Mouse (Mus musculus) forebrain, embryonic 10.5 days (tissue): Measurements from ENCODE around the gene Vwa8. TPM values are rescaled to one million over a fixed set of nuclear protein-coding genes. Genes with fewer than 3 reads are reported as not detected.

Source experiments
- DNase-seq: peaks from one replicate; pipeline ENCODE4 v3.0.0-alpha.2; 2017; ENCODE audit warnings: low spot score; ENCODE audit errors: extremely low spot score
- H3K27ac ChIP-seq: fragments of 300-500 bp; sonication (generic); 2 replicates; pipeline ENCODE4 v1.5.1; 2016; ENCODE audit warnings: mild to moderate bottlenecking
- H3K27me3 ChIP-seq: fragments of 300-500 bp; sonication (generic); 2 replicates; pipeline ENCODE4 v1.6.1; 2016; ENCODE audit warnings: mild to moderate bottlenecking; ENCODE audit not compliant: poor library complexity, severe bottlenecking
- H3K36me3 ChIP-seq: fragments of 300-500 bp; sonication (generic); replicated peaks from 2 replicates; pipeline ENCODE4 v1.6.1; 2016; ENCODE audit warnings: mild to moderate bottlenecking, moderate library complexity
- H3K4me1 ChIP-seq: fragments of 300-500 bp; sonication (generic); 2 replicates; pipeline ENCODE4 v1.6.1; 2016
- H3K4me3 ChIP-seq: fragments of 300-500 bp; sonication (generic); 2 replicates; pipeline ENCODE4 v1.5.1; 2016; ENCODE audit warnings: mild to moderate bottlenecking, moderate library complexity
- H3K9me3 ChIP-seq: fragments of 300-500 bp; sonication (generic); 2 replicates; pipeline ENCODE4 v1.6.1; 2016; ENCODE audit warnings: mild to moderate bottlenecking, moderate library complexity
- WGBS: fragments of 180-500 bp; shearing (Covaris S2); methylation state at CpG from one replicate; pipeline ENCODE4 v1.1.7; 2016; 5-methylcytosine and 5-hydroxymethylcytosine counted together
- polyA plus RNA-seq: library from polyadenylated mRNA; unstranded; fragments of >200 nt; fragmentation: Nextera tagmentation; extraction: Ambion mirVana; gene quantifications from 2 replicates; pipeline ENCODE4 v1.2.1, GENCODE M21; 2016

Gene Vwa8
- polyA plus RNA-seq, 1 experiment from 2014 or later, result 7.8 TPM

DNA sequence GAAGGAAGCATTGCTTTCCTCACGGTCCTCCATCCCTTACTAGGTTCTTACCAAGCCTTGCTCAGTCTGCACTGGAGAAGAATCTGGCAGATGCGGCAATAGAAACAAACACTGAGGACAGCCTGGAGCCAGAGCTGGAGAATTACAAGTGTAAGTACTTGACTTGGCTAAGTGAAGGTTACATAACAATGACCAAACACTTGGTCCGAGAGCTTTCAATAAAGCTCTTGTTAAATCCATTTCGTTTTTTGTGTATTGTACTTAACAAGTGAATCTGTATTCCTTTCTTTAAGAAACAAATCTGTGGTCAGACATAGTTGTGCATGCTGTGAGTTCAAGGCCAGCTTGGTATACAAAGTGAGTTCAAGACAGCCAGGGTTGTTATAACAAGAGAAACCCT is 169.7 kb downstream of the Vwa8 start:
- no peaks in the 10 kb centered on the region; the same call in 1 of the 2 replicates for H3K36me3 ChIP-seq
- no peaks in the 10 kb centered on the region for H3K9me3 ChIP-seq
- no peaks in the 10 kb centered on the region for H3K27me3 ChIP-seq
- H3K4me1 ChIP-seq, result peaks cover 17% of the 10 kb centered on the region; the same call in 1 of the 2 replicates
- DNase-seq, result no peak
- no peak overlapping the region for H3K4me3 ChIP-seq
- 89% methylated on average over 4 of the region's 4 CpGs for WGBS
- no peak overlapping the region for H3K27ac ChIP-seq

DNA sequence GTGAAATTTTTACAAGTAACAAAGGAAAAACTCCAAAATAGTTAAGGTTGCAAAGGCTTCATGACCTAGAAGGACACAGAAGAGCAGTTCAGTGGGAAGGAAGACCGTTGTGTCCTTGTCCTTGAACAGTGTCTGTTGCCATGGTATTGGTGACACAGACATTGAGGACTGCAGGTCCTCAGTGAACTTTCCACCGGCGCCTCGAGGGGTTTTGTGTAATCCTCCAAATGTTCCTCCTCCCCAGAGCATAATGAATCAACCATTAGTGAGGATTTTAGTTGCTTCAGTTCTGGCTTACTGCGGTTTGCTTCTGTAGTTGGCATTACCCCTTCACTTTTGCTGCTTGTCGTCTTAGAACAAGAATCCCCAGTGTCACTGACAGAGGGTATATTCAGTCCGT is 172.9 kb downstream of the Vwa8 start:
- H3K27me3 ChIP-seq, result no peaks in the 10 kb centered on the region
- WGBS, result 58% methylated on average over 7 of the region's 7 CpGs
- no peak for DNase-seq
- no peaks in the 10 kb centered on the region for H3K9me3 ChIP-seq
- peaks cover 17% of the 10 kb centered on the region; the same call in 1 of the 2 replicates for H3K4me1 ChIP-seq
- H3K4me3 ChIP-seq, result no peak overlapping the region
- H3K36me3 ChIP-seq, result no peaks in the 10 kb centered on the region; the same call in 1 of the 2 replicates
- H3K27ac ChIP-seq, result no peak overlapping the region

DNA sequence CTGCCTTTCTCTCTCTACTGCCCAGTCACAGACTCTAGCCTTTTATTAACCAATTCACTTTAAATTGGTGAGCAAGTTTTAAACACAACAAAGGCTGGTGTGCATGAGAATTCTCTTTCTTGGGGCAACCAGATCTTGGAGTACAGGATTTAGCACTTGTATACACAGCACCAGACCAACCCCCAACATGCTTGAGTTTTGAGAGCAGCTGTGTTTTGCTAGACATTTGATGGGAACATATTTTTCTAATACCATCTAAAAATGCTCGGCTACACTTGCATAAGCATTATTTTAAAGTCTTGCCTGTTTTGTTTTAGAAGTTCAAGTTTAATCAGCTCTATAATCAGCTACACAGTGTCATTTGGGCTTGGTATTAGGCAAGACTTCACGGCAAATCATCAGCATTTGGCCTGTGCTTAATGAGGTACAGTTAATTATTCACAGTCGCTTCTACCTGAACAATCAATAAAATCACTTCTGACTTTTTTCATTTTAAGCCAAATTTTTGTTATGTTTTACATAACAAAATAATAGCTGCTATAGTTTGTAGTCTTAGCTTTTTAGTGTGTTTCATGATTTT is 180.2 kb downstream of the Vwa8 start:
- DNase-seq, result no peak

DNA sequence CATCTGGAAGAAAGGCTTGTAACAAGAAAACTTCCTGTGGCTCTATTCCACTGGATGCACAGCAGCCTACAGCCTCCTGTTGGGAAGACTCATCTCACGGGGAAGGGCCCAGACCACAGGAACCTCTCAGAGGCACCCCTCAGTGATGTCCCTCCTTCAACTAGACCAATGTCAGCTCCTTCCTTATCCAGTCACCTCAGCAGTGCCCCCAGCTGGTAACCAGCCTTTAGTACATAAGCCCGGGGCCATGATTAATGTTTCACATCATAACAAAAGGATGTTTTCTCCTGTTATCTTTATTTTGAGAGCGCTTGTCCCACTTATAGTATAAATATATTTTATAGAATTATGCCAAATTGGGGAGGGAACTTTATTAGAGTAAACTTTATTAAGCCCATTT is 181.9 kb downstream of the Vwa8 start:
- no peak for DNase-seq
- H3K27ac ChIP-seq, result no peak overlapping the region

More for the DNA sequence above, 180.2 kb downstream of the Vwa8 start:
- no peaks in the 10 kb centered on the region for H3K9me3 ChIP-seq
- 93% methylated on average over 3 of the region's 3 CpGs for WGBS
- no peaks in the 10 kb centered on the region for H3K4me1 ChIP-seq
- no peak overlapping the region for H3K27ac ChIP-seq
- no peak overlapping the region for H3K4me3 ChIP-seq
- no peaks in the 10 kb centered on the region; the same call in 1 of the 2 replicates for H3K36me3 ChIP-seq
- no peaks in the 10 kb centered on the region for H3K27me3 ChIP-seq

DNA sequence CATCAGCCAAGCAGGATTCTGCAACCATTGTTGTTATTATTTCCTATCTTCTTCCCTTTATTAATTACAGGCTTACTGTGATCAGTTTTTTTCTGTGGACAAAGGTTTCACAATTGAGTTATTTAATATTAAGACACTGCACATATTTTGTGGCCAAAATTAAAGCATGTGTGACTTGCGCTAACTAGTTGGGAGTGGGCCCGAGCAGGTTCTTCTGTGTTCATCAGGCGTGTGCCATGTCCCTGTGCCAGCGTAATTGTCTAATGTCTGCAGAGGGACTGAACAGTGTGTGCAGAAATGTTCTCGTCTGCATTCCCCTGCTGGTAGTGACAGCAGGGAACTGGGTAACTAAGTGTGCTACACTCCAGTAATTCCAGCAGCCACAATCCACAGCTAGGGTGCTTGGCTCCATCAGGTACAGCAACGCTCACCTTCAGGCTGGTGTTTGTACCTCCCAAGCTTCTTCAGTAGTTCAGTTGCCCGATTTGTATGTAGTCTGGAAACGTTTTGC is 182.4 kb downstream of the Vwa8 start:
- H3K27me3 ChIP-seq, result no peaks in the 10 kb centered on the region
- no peak for DNase-seq
- no peaks in the 10 kb centered on the region for H3K9me3 ChIP-seq
- no peak overlapping the region for H3K4me3 ChIP-seq
- no peaks in the 10 kb centered on the region; the same call in 1 of the 2 replicates for H3K36me3 ChIP-seq
- no peak overlapping the region for H3K27ac ChIP-seq
- H3K4me1 ChIP-seq, result peaks cover 16% of the 10 kb centered on the region
- 90% methylated on average over 8 of the region's 8 CpGs for WGBS

More for the DNA sequence above, 181.9 kb downstream of the Vwa8 start:
- Histone ChIP-seq H3K36me3 (no peaks in the 10 kb centered on the region; the same call in 1 of the 2 replicates), H3K27me3 (no peaks in the 10 kb centered on the region), H3K4me1 (peaks cover 14% of the 10 kb centered on the region), H3K9me3 (no peaks in the 10 kb centered on the region), H3K4me3 (no peak overlapping the region)
- 88% methylated on average over 3 of the region's 3 CpGs for WGBS

DNA sequence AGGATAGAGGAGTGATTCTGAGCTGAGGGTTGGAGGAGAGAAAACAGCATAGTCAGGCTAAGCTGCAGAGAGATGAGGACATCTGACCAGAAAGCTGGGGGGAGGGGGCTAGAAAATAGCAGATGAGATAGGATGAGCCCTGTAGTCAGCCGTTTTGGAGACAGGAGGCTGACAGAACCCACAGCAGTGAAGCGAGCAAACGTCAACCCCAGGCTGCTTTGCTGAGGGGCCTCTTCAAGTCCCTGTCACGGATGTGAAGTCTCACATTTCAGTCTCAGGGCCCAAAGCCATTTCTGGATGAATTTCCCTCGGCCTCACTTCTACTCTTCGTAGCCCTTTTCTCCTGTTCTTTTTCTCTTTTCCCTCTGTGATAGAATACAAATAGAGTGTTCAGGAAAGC is 184.5 kb downstream of the Vwa8 start:
- Histone ChIP-seq H3K36me3 (no peaks in the 10 kb centered on the region), H3K4me1 (peaks cover 19% of the 10 kb centered on the region), H3K4me3 (no peak overlapping the region), H3K9me3 (no peaks in the 10 kb centered on the region), H3K27ac (no peak overlapping the region), H3K27me3 (no peaks in the 10 kb centered on the region)
- DNase-seq, result no peak
- 73% methylated on average over 6 of the region's 6 CpGs for WGBS

DNA sequence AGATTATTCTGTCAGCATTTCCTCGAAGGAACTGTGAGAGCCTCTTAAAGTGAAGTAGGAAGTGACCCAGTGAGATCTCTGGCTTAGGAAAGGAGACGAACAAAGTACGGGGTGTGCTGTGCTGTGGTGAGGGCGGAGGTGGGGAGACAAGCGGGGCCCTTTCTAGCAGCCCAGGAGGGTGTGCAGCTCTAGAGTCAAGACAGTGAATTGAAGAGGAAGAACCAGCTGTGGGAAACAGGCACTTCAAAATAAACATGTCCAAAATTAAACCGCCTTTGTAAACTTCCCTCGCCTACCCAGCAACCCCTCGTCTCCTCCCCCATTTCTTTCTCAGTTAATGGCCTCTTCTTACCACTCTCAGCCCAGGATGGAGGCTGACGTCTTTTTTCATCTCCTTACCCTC is 185.7 kb downstream of the Vwa8 start:
- peak overlapping the region; percentile 58; the same call in 1 of the 2 replicates for H3K27ac ChIP-seq
- no peak overlapping the region for H3K4me3 ChIP-seq
- H3K27me3 ChIP-seq, result no peaks in the 10 kb centered on the region
- DNase-seq, result no peak
- no peaks in the 10 kb centered on the region for H3K36me3 ChIP-seq
- peaks cover 19% of the 10 kb centered on the region for H3K4me1 ChIP-seq
- 79% methylated on average over 9 of the region's 9 CpGs for WGBS
- H3K9me3 ChIP-seq, result no peaks in the 10 kb centered on the region

DNA sequence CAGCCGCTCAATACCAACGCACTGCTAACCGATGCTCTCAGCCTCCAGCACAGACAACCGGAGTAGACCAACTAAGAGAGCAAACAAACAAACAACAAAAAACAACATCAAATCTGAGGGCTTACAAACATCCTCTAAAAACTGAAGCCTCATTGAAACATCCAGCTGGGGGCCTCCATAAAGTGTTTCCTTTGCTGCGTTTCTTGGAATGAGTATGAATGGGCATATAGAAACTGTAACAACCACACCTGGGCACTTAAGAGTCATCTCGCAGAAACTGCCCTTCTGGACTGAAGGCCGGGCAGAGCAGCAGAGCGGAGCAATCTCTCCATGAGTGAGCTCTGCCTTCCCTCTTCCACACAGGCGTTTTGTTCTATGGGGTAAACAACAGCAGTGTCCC is 186.7 kb downstream of the Vwa8 start:
- 85% methylated on average over 9 of the region's 9 CpGs for WGBS
- H3K36me3 ChIP-seq, result no peaks in the 10 kb centered on the region
- H3K27ac ChIP-seq, result no peak overlapping the region
- DNase-seq, result no peak
- H3K9me3 ChIP-seq, result no peaks in the 10 kb centered on the region
- no peak overlapping the region for H3K4me3 ChIP-seq
- H3K27me3 ChIP-seq, result no peaks in the 10 kb centered on the region
- peaks cover 19% of the 10 kb centered on the region for H3K4me1 ChIP-seq

DNA sequence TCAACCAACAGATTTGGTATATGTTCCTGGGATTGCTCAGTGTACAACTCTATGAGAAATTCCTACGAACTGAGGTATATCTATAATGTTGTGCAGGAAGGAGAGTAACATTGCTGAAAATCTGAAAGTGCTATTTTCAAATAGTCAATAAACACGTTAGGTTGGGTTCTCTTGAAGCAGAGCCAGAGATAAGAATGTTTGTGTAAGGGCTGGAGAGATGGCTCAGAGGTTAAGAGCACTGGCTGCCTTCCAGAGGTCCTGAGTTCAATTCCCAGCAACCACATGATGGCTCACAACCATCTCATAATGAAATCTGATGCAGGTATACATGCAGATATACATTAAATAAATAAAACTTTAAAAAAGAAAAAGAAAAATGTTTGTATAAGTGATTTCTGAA is 198.3 kb downstream of the Vwa8 start:
- H3K36me3 ChIP-seq, result no peaks in the 10 kb centered on the region
- no peak overlapping the region for H3K4me3 ChIP-seq
- no peaks in the 10 kb centered on the region for H3K4me1 ChIP-seq
- no peak overlapping the region for H3K27ac ChIP-seq
- no peak for DNase-seq
- H3K9me3 ChIP-seq, result no peaks in the 10 kb centered on the region
- H3K27me3 ChIP-seq, result no peaks in the 10 kb centered on the region
- WGBS, result 87% methylated on average over 2 of the region's 2 CpGs

DNA sequence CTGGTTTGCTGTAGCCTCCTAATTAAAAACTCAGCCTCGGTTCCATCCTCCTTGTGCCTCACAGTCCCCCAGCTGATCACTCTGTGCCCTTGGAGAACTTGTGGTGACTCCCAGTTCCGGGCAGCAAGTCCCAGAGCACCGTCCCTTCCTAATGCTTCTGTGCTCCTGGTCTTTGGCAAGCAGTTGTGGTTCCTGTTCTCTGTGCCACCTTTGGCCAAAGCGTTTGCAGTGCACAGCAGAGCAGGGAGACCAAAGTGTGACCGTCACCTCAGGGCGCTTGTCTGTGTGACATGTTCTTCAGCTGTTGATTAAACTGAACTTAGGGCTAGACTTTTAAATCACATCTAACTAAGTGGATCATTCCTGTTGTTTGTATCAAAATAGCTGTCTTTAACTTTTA is 199.1 kb downstream of the Vwa8 start:
- H3K27me3 ChIP-seq, result no peaks in the 10 kb centered on the region
- H3K27ac ChIP-seq, result no peak overlapping the region
- 90% methylated on average over 6 of the region's 6 CpGs for WGBS
- H3K4me1 ChIP-seq, result no peaks in the 10 kb centered on the region
- H3K9me3 ChIP-seq, result no peaks in the 10 kb centered on the region
- DNase-seq, result no peak
- no peak overlapping the region for H3K4me3 ChIP-seq
- H3K36me3 ChIP-seq, result no peaks in the 10 kb centered on the region

DNA sequence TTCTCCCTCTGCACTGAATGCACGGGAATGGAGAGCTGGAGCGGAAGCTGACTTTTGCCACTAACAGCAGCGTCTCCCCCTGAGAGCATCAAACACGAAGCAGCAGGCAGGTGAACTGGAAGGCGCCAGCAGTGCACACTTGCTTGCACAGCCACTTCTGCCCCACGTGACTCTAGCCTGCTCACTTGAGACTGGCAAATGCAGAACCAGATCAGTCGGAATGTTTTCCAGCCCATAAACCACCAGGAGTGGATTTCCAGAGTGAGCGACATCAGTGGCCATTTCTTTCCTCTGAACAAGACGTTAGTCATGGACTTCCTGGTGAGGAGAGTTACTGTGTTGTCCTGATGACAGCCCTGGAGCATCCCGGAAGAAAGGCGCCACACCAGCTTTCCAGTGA is 200.7 kb downstream of the Vwa8 start:
- no peak for DNase-seq
- no peaks in the 10 kb centered on the region for H3K4me1 ChIP-seq
- 82% methylated on average over 11 of the region's 11 CpGs for WGBS
- no peaks in the 10 kb centered on the region for H3K27me3 ChIP-seq
- no peak overlapping the region for H3K4me3 ChIP-seq
- H3K9me3 ChIP-seq, result no peaks in the 10 kb centered on the region
- no peaks in the 10 kb centered on the region for H3K36me3 ChIP-seq
- no peak overlapping the region for H3K27ac ChIP-seq

DNA sequence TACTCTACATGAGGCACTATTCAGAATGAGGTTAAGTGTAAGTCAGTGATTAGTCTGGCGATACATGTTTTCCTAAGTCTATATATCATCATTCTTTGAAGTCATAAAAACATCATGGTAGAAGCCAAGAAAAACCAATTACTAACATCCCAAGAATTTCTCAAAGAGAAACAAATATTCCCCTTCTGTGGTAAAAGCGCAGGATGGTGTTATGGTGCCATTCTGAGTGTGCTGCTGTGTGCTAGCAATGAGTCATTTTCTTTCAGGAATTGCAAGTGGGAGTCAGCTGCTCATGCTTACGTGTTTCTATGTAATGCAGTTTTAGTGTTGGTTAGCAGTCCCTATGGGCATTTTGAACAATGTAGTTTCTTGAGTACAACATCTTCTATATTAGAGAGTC is 216.8 kb downstream of the Vwa8 start:
- H3K36me3 ChIP-seq, result no peaks in the 10 kb centered on the region; the same call in 1 of the 2 replicates
- H3K4me3 ChIP-seq, result no peak overlapping the region
- WGBS, result 94% methylated on average over 3 of the region's 3 CpGs
- H3K27me3 ChIP-seq, result no peaks in the 10 kb centered on the region
- no peaks in the 10 kb centered on the region for H3K9me3 ChIP-seq
- no peaks in the 10 kb centered on the region for H3K4me1 ChIP-seq
- no peak overlapping the region for H3K27ac ChIP-seq
- no peak for DNase-seq

DNA sequence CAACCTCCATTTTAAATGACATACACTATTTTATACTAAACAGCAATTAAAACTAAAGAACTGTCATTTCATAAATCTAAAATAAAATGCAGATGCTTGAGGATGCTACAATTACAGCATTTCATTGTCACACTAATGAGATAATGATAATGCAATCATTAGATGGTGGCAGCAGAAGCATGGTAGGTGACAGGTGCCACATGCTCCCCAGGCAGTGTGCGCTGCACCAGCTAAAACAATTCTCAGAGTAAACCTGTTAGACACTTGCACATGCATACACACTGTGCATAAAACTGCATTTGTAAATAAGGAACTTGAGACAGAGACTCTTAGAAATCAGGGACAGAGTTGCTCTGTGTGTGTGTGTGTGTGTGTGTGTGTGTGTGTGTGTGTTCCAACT is 220.7 kb downstream of the Vwa8 start:
- Histone ChIP-seq H3K9me3 (no peaks in the 10 kb centered on the region), H3K4me1 (peaks cover 4% of the 10 kb centered on the region; the same call in 1 of the 2 replicates), H3K27me3 (no peaks in the 10 kb centered on the region), H3K4me3 (no peak overlapping the region), H3K27ac (no peak overlapping the region), H3K36me3 (no peaks in the 10 kb centered on the region)
- no peak for DNase-seq
- WGBS, result 94% methylated on average over 1 of the region's 1 CpGs
